Mouse (Mus musculus) midbrain, embryonic 12.5 days (tissue): Measurements from ENCODE around the gene Cnnm2. TPM values are rescaled to one million over a fixed set of nuclear protein-coding genes. Genes with fewer than 3 reads are reported as not detected.
A peak's percentile ranks its signal among the peaks of the same experiment; 100 is the strongest.

Source experiments
- ATAC-seq: fragments of 200-750 bp; cut with Nextera tagmentation; 2 replicates; pipeline ENCODE4 v1.8.0; 2017; ENCODE audit warnings: low read depth, moderate TSS enrichment, moderate library complexity; ENCODE audit not compliant: low FRiP score
- H3K27ac ChIP-seq: fragments of 300-500 bp; sonication (generic); replicated peaks from 2 replicates; pipeline ENCODE4 v1.5.1; 2016; ENCODE audit warnings: mild to moderate bottlenecking
- H3K27me3 ChIP-seq: fragments of 300-500 bp; sonication (generic); 2 replicates; pipeline ENCODE4 v1.6.1; 2016; ENCODE audit warnings: mild to moderate bottlenecking
- H3K36me3 ChIP-seq: fragments of 300-500 bp; sonication (generic); 2 replicates; pipeline ENCODE4 v1.6.1; 2016
- H3K4me1 ChIP-seq: fragments of 300-500 bp; sonication (generic); 2 replicates; pipeline ENCODE4 v1.6.1; 2016
- H3K4me2 ChIP-seq: fragments of 300-500 bp; sonication (generic); replicated peaks from 2 replicates; pipeline ENCODE4 v1.6.1; 2016; ENCODE audit warnings: mild to moderate bottlenecking, moderate library complexity
- H3K4me3 ChIP-seq: fragments of 300-500 bp; sonication (generic); 2 replicates; pipeline ENCODE4 v1.5.1; 2016; ENCODE audit warnings: mild to moderate bottlenecking
- H3K9ac ChIP-seq: fragments of 300-500 bp; sonication (generic); replicated peaks from 2 replicates; pipeline ENCODE4 v1.6.1; 2016; ENCODE audit warnings: mild to moderate bottlenecking, moderate library complexity
- H3K9me3 ChIP-seq: fragments of 300-500 bp; sonication (generic); 2 replicates; pipeline ENCODE4 v1.6.1; 2016; ENCODE audit warnings: mild to moderate bottlenecking
- WGBS: fragments of 180-500 bp; shearing (Covaris S2); methylation state at CpG from one replicate; pipeline ENCODE4 v1.1.7; 2016; 5-methylcytosine and 5-hydroxymethylcytosine counted together
- polyA plus RNA-seq: library from polyadenylated mRNA; unstranded; fragments of >200 nt; fragmentation: Nextera tagmentation; extraction: Ambion mirVana; gene quantifications from 2 replicates; pipeline ENCODE4 v1.2.1, GENCODE M21; 2016

The Cnnm2 gene
- polyA plus RNA-seq, 1 experiment from 2014 or later = 7.2 TPM

GRCm38 (mm10) chr19:46761971-46762290 lies 535 bp downstream of the Cnnm2 start:
- Histone ChIP-seq H3K36me3 (no peaks in the 10 kb centered on the region), H3K9ac (peak overlapping the region; percentile 76), H3K27ac (peak overlapping the region; percentile 86), H3K4me2 (peak overlapping the region; percentile 96), H3K4me1 (peaks cover 29% of the 10 kb centered on the region), H3K4me3 (peak overlapping the region; percentile 67), H3K27me3 (peaks cover 40% of the 10 kb centered on the region), H3K9me3 (no peaks in the 10 kb centered on the region)
- ATAC-seq = no peak; the same call in 1 of the 2 replicates
- whole genome bisulfite sequencing = under 1% methylated on average over 36 of the region's 36 CpGs

GRCm38 (mm10) chr19:46762291-46762991 lies 1.0 kb downstream of the Cnnm2 start:
- H3K27me3 ChIP-seq = peaks cover 40% of the 10 kb centered on the region
- H3K9ac ChIP-seq = peak overlapping the region; percentile 76
- no peaks in the 10 kb centered on the region for H3K9me3 ChIP-seq
- WGBS = 1% methylated on average over 50 of the region's 50 CpGs
- peak overlapping the region; percentile 86 for H3K27ac ChIP-seq
- H3K4me1 ChIP-seq = peaks cover 29% of the 10 kb centered on the region
- no peak for ATAC-seq
- peak overlapping the region; percentile 67 for H3K4me3 ChIP-seq
- H3K4me2 ChIP-seq = peak overlapping the region; percentile 96
- no peaks in the 10 kb centered on the region for H3K36me3 ChIP-seq

GRCm38 (mm10) chr19:46762992-46763342 lies 1.6 kb downstream of the Cnnm2 start:
- no peaks in the 10 kb centered on the region for H3K9me3 ChIP-seq
- H3K4me1 ChIP-seq = peaks cover 29% of the 10 kb centered on the region
- peak overlapping the region; percentile 96 for H3K4me2 ChIP-seq
- peak overlapping the region; percentile 67 for H3K4me3 ChIP-seq
- peak overlapping the region; percentile 76; the same call in 1 of the 2 replicates for H3K9ac ChIP-seq
- no peak overlapping the region for H3K27ac ChIP-seq
- no peak for ATAC-seq
- 1% methylated on average over 19 of the region's 19 CpGs for WGBS
- no peaks in the 10 kb centered on the region for H3K36me3 ChIP-seq
- H3K27me3 ChIP-seq = peaks cover 39% of the 10 kb centered on the region

- no peak overlapping the region for H3K27ac ChIP-seq
- no peaks in the 10 kb centered on the region for H3K9me3 ChIP-seq
- H3K4me3 ChIP-seq = peak overlapping the region; percentile 67
- no peaks in the 10 kb centered on the region for H3K36me3 ChIP-seq
- WGBS = 11% methylated on average over 7 of the region's 7 CpGs
- peak overlapping the region; percentile 76; the same call in 1 of the 2 replicates for H3K9ac ChIP-seq
- H3K27me3 ChIP-seq = peaks cover 35% of the 10 kb centered on the region
- H3K4me2 ChIP-seq = peak overlapping the region; percentile 96
- H3K4me1 ChIP-seq = peaks cover 29% of the 10 kb centered on the region
- ATAC-seq = no peak
Measured at GRCm38 (mm10) chr19:46763356-46763755, 2.0 kb downstream of the Cnnm2 start.

- no peak overlapping the region; the same call in 1 of the 2 replicates for H3K9ac ChIP-seq
- peaks cover 28% of the 10 kb centered on the region for H3K27me3 ChIP-seq
- no peaks in the 10 kb centered on the region for H3K9me3 ChIP-seq
- WGBS = 59% methylated on average over 12 of the region's 12 CpGs
- H3K4me3 ChIP-seq = peak overlapping the region; percentile 27
- H3K36me3 ChIP-seq = no peaks in the 10 kb centered on the region
- H3K4me2 ChIP-seq = peak overlapping the region; percentile 96
- H3K4me1 ChIP-seq = peaks cover 29% of the 10 kb centered on the region
- no peak overlapping the region for H3K27ac ChIP-seq
- ATAC-seq = no peak
Measured at GRCm38 (mm10) chr19:46763932-46764762, 2.8 kb downstream of the Cnnm2 start.

- 56% methylated on average over 9 of the region's 9 CpGs for WGBS
- Histone ChIP-seq H3K4me2 (peak overlapping the region; percentile 96), H3K4me3 (peak overlapping the region; percentile 27), H3K27me3 (peaks cover 25% of the 10 kb centered on the region), H3K27ac (no peak overlapping the region), H3K9ac (peak overlapping the region; percentile 21; the same call in 1 of the 2 replicates), H3K4me1 (peaks cover 29% of the 10 kb centered on the region), H3K36me3 (no peaks in the 10 kb centered on the region), H3K9me3 (no peaks in the 10 kb centered on the region)
- no peak for ATAC-seq
Measured at GRCm38 (mm10) chr19:46764763-46765117, 3.3 kb downstream of the Cnnm2 start.

GRCm38 (mm10) chr19:46766125-46766524 lies 4.7 kb downstream of the Cnnm2 start:
- Histone ChIP-seq H3K27ac (no peak overlapping the region), H3K4me2 (no peak overlapping the region; the same call in 1 of the 2 replicates), H3K9ac (0 out of 2 replicates have a peak overlapping the region, but pooled peaks have one; percentile 20), H3K4me1 (peaks cover 29% of the 10 kb centered on the region), H3K4me3 (no peak overlapping the region), H3K27me3 (peaks cover 22% of the 10 kb centered on the region), H3K9me3 (no peaks in the 10 kb centered on the region), H3K36me3 (no peaks in the 10 kb centered on the region)
- 66% methylated on average over 5 of the region's 5 CpGs for WGBS
- ATAC-seq = no peak

- H3K36me3 ChIP-seq = no peaks in the 10 kb centered on the region
- 92% methylated on average over 11 of the region's 11 CpGs for WGBS
- H3K9me3 ChIP-seq = no peaks in the 10 kb centered on the region
Measured at GRCm38 (mm10) chr19:46769759-46770158, 8.4 kb downstream of the Cnnm2 start.

GRCm38 (mm10) chr19:46771801-46772200 lies 10.4 kb downstream of the Cnnm2 start:
- H3K27me3 ChIP-seq = no peaks in the 10 kb centered on the region
- no peak overlapping the region for H3K27ac ChIP-seq
- 0 out of 2 replicates have a peak, but pooled peaks cover 3% of the 10 kb centered on the region for H3K4me1 ChIP-seq
- no peak overlapping the region for H3K4me3 ChIP-seq
- no peak overlapping the region for H3K9ac ChIP-seq
- H3K36me3 ChIP-seq = no peaks in the 10 kb centered on the region
- H3K9me3 ChIP-seq = no peaks in the 10 kb centered on the region
- ATAC-seq = no peak
- WGBS = 88% methylated on average over 6 of the region's 6 CpGs
- H3K4me2 ChIP-seq = no peak overlapping the region

More at GRCm38 (mm10) chr19:46769759-46770158, 8.4 kb downstream of the Cnnm2 start:
- ATAC-seq = no peak
- H3K27ac ChIP-seq = no peak overlapping the region
- no peak overlapping the region for H3K4me2 ChIP-seq
- H3K9ac ChIP-seq = no peak overlapping the region
- no peak overlapping the region for H3K4me3 ChIP-seq
- H3K4me1 ChIP-seq = peaks cover 8% of the 10 kb centered on the region
- H3K27me3 ChIP-seq = peaks cover 2% of the 10 kb centered on the region

- Histone ChIP-seq H3K4me2 (no peak overlapping the region), H3K4me3 (no peak overlapping the region), H3K4me1 (no peaks in the 10 kb centered on the region), H3K27ac (no peak overlapping the region), H3K27me3 (no peaks in the 10 kb centered on the region), H3K36me3 (no peaks in the 10 kb centered on the region), H3K9ac (no peak overlapping the region), H3K9me3 (no peaks in the 10 kb centered on the region)
- WGBS = 57% methylated on average over 5 of the region's 5 CpGs
- ATAC-seq = no peak
Measured at GRCm38 (mm10) chr19:46776391-46776790, 15.0 kb downstream of the Cnnm2 start.

- H3K36me3 ChIP-seq = no peaks in the 10 kb centered on the region
- no peak for ATAC-seq
- no peaks in the 10 kb centered on the region for H3K27me3 ChIP-seq
- WGBS = 85% methylated on average over 3 of the region's 3 CpGs
- H3K4me1 ChIP-seq = no peaks in the 10 kb centered on the region
- H3K9ac ChIP-seq = no peak overlapping the region
- H3K9me3 ChIP-seq = no peaks in the 10 kb centered on the region
- no peak overlapping the region for H3K27ac ChIP-seq
- no peak overlapping the region for H3K4me2 ChIP-seq
- H3K4me3 ChIP-seq = no peak overlapping the region
Measured at GRCm38 (mm10) chr19:46776850-46777249, 15.5 kb downstream of the Cnnm2 start.
